Mouse (Mus musculus) limb, embryonic 10.5 days (tissue): ENCODE data around the gene Ube2dnl2. TPM values are rescaled to one million over a fixed set of nuclear protein-coding genes. Genes with fewer than 3 reads are reported as not detected.

Source experiments
- DNase-seq: peaks from one replicate; pipeline ENCODE4 v3.0.0-alpha.2; 2017; ENCODE audit warnings: low spot score
- H3K27ac ChIP-seq: fragments of 300-500 bp; sonication (generic); 2 replicates; pipeline ENCODE4 v1.5.1; 2016; ENCODE audit warnings: mild to moderate bottlenecking
- H3K27me3 ChIP-seq: fragments of 300-500 bp; sonication (generic); 2 replicates; pipeline ENCODE4 v1.6.1; 2016; ENCODE audit warnings: low read depth, mild to moderate bottlenecking; ENCODE audit not compliant: poor library complexity, severe bottlenecking
- H3K36me3 ChIP-seq: fragments of 300-500 bp; sonication (generic); 2 replicates; pipeline ENCODE4 v1.6.1; 2016; ENCODE audit warnings: mild to moderate bottlenecking, moderate library complexity
- H3K4me1 ChIP-seq: fragments of 300-500 bp; sonication (generic); 2 replicates; pipeline ENCODE4 v1.6.1; 2016
- H3K4me3 ChIP-seq: fragments of 300-500 bp; sonication (generic); 2 replicates; pipeline ENCODE4 v1.5.1; 2016; ENCODE audit warnings: mild to moderate bottlenecking, moderate library complexity
- H3K9me3 ChIP-seq: fragments of 300-500 bp; sonication (generic); replicated peaks from 2 replicates; pipeline ENCODE4 v1.6.1; 2016; ENCODE audit warnings: mild to moderate bottlenecking
- WGBS: fragments of 180-500 bp; shearing (Covaris S2); methylation state at CpG from one replicate; pipeline ENCODE4 v1.1.7; 2016; 5-methylcytosine and 5-hydroxymethylcytosine counted together
- polyA plus RNA-seq: library from polyadenylated mRNA; unstranded; fragments of >200 nt; fragmentation: Nextera tagmentation; extraction: Ambion mirVana; gene quantifications from 2 replicates; pipeline ENCODE4 v1.2.1, GENCODE M21; 2016

The Ube2dnl2 gene
- polyA plus RNA-seq: not detected in 2 replicates

DNA sequence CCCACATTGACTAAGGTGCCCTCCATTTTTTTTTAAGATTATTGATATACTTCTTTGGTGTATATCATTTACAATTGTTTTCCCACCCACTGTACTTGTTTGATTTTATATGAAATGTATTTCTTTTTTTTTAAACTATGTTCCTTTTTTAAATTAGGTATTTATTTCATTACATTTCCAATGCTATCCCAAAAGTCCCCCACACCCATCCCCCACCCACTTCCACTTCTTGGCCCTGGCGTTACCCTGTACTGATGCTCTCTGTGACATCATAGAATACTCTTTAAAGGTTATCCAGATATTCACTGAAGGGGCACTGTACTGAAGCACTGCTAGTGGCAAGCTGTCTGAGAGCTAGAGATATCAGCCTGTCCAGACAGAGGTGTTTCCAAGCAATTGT is at the start of gene Ube2dnl2:
Gene Ube2dnl2 (plus strand): TSS at position 301 of the 400 bp plus-strand sequence.
- no peaks in the 10 kb centered on the region for H3K27me3 ChIP-seq
- H3K9me3 ChIP-seq: no peaks in the 10 kb centered on the region
- WGBS: 85% methylated on average over 1 of the region's 1 CpGs
- H3K4me3 ChIP-seq: no peak within 1 kb of the TSS
- no peak within 1 kb of the TSS for H3K27ac ChIP-seq
- H3K4me1 ChIP-seq: no peaks in the 10 kb centered on the region
- no peaks in the 10 kb centered on the region for H3K36me3 ChIP-seq
- no peak for DNase-seq

GRCm38 (mm10) chrX:114895489-114895888 is 11.9 kb upstream of the Ube2dnl2 start:
- H3K27me3 ChIP-seq: no peaks in the 10 kb centered on the region
- H3K4me1 ChIP-seq: no peaks in the 10 kb centered on the region
- no peak overlapping the region for H3K27ac ChIP-seq
- DNase-seq: no peak
- no peak overlapping the region for H3K4me3 ChIP-seq
- no peaks in the 10 kb centered on the region for H3K9me3 ChIP-seq
- H3K36me3 ChIP-seq: no peaks in the 10 kb centered on the region

- 95% methylated on average over 3 of the region's 3 CpGs for WGBS
Measured at GRCm38 (mm10) chrX:114897506-114897905, 9.9 kb upstream of the Ube2dnl2 start.

DNA sequence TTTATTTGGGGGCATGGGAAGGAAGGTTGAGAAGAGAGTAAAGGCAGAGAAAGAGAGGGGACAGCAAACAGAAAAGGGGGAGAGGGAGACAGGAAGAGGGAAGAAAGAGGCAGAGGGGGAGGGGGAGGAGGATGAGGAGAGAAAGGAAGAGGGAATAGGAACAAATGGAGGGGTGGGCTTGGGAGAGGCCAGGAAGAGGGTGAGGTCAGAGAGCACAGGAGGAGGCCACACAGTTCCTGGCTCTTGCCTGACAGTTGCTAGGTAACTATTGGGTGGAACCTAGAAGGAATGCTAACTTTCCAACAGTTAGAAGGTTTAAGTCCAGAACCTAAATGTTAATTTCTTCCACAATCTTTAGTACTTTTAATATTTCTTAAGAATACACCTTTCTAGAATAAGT is 4.0 kb upstream of the Ube2dnl2 start:
- H3K4me1 ChIP-seq: no peaks in the 10 kb centered on the region
- no peak overlapping the region for H3K27ac ChIP-seq
- DNase-seq: no peak
- no peak overlapping the region for H3K4me3 ChIP-seq
- no peaks in the 10 kb centered on the region for H3K36me3 ChIP-seq
- no peaks in the 10 kb centered on the region for H3K9me3 ChIP-seq
- H3K27me3 ChIP-seq: no peaks in the 10 kb centered on the region

More at GRCm38 (mm10) chrX:114897506-114897905, 9.9 kb upstream of the Ube2dnl2 start:
- Histone ChIP-seq H3K9me3 (no peaks in the 10 kb centered on the region), H3K36me3 (no peaks in the 10 kb centered on the region), H3K27me3 (no peaks in the 10 kb centered on the region), H3K4me1 (no peaks in the 10 kb centered on the region), H3K27ac (no peak overlapping the region), H3K4me3 (no peak overlapping the region)
- DNase-seq: no peak

- no peaks in the 10 kb centered on the region for H3K4me1 ChIP-seq
- no peaks in the 10 kb centered on the region for H3K9me3 ChIP-seq
- no peaks in the 10 kb centered on the region for H3K36me3 ChIP-seq
- no peak for DNase-seq
- H3K27ac ChIP-seq: no peak within 1 kb of the TSS
- 80% methylated on average over 5 of the region's 5 CpGs for WGBS
- H3K27me3 ChIP-seq: no peaks in the 10 kb centered on the region
- no peak within 1 kb of the TSS for H3K4me3 ChIP-seq
Measured at GRCm38 (mm10) chrX:114904712-114905111, 2.7 kb upstream of the Ube2dnl2 start, which contains the start of gene Ube2dnl1. Ube2dnl1 (plus strand) TSS chrX:114905012.

DNA sequence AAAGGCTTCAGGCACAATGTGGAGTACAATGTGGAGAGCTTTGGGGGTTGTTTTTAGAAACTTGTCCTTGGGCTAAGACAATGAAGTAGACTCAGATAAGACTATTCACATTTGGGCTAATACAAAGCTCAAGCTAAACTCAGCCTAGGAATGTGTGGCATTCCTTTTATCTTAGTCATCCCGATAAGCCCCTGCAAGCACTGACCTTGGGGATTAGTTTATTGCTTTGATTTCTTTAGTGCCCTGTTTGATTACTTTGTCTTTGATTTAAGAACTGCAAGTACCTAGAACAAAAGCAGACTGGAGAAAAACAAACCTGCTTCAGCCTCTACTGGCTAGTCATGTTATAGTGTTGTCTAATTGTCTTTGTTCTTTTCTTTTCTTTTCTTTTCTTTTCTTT is 47.7 kb downstream of the Ube2dnl2 start:
- Histone ChIP-seq H3K9me3 (no peaks in the 10 kb centered on the region), H3K4me1 (no peaks in the 10 kb centered on the region), H3K4me3 (no peak overlapping the region), H3K27ac (no peak overlapping the region), H3K36me3 (no peaks in the 10 kb centered on the region), H3K27me3 (no peaks in the 10 kb centered on the region)
- WGBS: 40% methylated on average over 1 of the region's 1 CpGs
- DNase-seq: no peak

Other genes with a start within 250 kb of the Ube2dnl2 start
- not detected in 2 replicates for gene Ube2dnl1, start 2.6 kb upstream of the Ube2dnl2 start, polyA plus RNA-seq